Mouse (Mus musculus) left cerebral cortex, adult 2 months (tissue): Measurements from ENCODE around the gene Cers6. TPM values are rescaled to one million over a fixed set of nuclear protein-coding genes. Genes with fewer than 3 reads are reported as not detected.

Source experiments
- DNase-seq, 2 experiments: peaks; one replicate each; pipeline ENCODE4 v3.0.0; 2021 to 2022; ENCODE audit warnings: low spot score in 2 of 2, mixed read lengths in 1 of 2; ENCODE audit errors: extremely low spot score in 1 of 2
- H3K27ac ChIP-seq: fragments of 200-600 bp; 2 replicates; pipeline ENCODE4 v1.8.1; 2022
- H3K4me3 ChIP-seq: fragments of 200-600 bp; 2 replicates; pipeline ENCODE4 v1.8.1; 2022
- CTCF ChIP-seq: fragments of 200-600 bp; IDR thresholded peaks from 2 replicates; pipeline ENCODE4 v1.8.1; 2022; ENCODE audit warnings: antibody characterized with exemption, mild to moderate bottlenecking, moderate library complexity
- intact Hi-C: fragments of 180-260 bp; cut with DNase I; formaldehyde crosslinking; loops from one replicate; pipeline ENCODE4 v1.15.1; 2025
- total RNA-seq, 2 experiments: library from RNA; stranded (reverse); gene quantifications; 2 replicates each; pipeline ENCODE4 v1.2.3; 2021

Gene Cers6
- total RNA-seq, 2 experiments from 2014 or later, result 69.3 to 82.7 TPM

DNA sequence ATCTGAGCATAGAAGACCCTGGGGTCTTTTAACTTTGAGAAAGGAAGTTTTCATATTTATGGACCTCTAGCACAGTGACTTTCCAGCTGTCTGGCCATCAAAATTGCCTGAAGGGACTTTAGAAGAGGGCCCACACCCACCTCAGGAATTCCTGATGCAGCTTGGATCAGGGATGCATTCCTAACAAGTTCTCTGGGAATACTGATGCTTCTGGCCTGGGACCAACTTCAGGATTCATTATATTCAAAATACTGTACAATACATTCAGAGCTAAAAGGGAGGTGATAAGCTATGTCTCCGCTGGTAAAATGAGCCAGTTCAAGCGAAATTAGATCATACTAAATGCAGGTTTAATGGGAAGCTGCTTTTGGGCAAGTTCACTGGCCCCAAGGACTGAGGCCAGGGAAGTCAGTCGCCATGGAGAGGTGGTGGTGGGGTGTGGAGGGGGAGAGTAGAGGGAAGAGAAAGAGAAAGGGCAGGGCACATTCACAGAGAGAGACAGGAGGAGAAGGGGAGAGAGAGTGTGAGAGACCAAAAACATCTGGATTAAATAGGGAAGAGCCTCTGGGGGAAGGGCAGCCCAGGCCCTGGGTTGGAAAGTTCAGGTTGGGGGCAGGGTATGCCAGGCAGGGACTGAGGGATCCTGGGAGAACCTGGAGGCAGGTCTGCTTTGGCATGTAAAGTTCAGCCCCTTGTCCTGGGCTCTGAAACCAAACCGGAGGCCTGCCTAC lies 24.7 kb downstream of the Cers6 start:
- Histone ChIP-seq H3K4me3 (no peak overlapping the region), H3K27ac (no peak overlapping the region; the same call in 1 of the 2 replicates)
- TF ChIP-seq CTCF, result no peak
- intact Hi-C loops, result no loop called here
- no peak for DNase-seq

DNA sequence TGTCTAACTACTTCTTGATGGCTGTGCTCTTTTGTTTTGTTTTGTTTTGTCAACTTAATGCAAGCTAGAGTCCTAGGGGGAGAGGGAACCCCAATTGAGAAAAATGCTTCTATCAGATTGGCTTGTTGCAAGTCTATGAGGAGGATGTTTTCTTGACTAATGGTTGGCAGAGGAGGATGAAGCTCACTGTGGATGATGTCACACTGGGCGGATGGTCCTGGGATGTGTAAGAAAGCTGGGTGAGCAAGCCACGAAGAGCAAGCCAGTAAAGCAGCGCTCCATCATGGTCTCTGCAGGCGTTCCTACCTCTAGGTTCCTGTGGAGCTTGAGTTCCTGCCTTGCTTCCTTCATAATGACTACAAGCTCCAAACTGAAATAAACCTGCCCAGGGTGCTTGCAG lies 25.4 kb downstream of the Cers6 start:
- DNase-seq, result no peak
- no peak overlapping the region for H3K27ac ChIP-seq
- H3K4me3 ChIP-seq, result no peak overlapping the region
- no peak for TF ChIP-seq CTCF
- intact Hi-C loops, result no loop called here

DNA sequence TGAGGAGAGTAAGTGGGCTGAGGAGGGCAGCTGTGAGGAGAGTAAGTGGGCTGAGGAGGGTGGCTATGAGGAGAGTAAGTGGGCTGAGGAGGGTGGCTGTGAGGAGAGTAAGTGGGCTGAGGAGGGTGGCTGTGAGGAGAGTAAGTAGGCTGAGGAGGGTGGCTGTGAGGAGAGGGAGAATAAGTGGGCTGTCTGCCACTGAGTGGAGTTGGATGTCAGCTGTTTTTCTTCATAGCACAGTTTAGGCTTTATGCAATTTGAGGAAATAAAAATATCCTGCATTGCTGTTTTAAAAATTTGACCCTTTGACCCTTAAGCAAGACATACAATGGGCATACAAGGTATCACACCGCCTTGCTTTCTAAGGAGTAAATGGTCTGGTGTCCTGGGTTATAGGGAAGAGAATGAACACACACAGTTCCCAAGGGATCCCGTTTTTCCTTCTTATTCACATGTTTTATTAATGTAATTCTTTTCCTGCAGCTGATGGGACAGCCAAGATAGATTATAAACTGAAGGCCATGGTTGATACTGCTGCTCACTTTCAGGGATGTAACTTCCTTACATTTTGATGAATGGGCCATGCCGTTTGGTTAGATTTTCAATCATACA lies 27.0 kb downstream of the Cers6 start:
- intact Hi-C loops, result no loop called here
- TF ChIP-seq CTCF, result no peak
- Histone ChIP-seq H3K4me3 (no peak overlapping the region), H3K27ac (no peak overlapping the region)
- DNase-seq, result no peak

GRCm38 (mm10) chr2:68889661-68890170 lies 28.5 kb downstream of the Cers6 start:
- intact Hi-C loops, result no loop called here

GRCm38 (mm10) chr2:68892476-68892875 lies 31.2 kb downstream of the Cers6 start:
- no peak for TF ChIP-seq CTCF
- intact Hi-C loops, result no loop called here
- no peak overlapping the region for H3K27ac ChIP-seq
- no peak overlapping the region for H3K4me3 ChIP-seq
- DNase-seq, result no peak

More at GRCm38 (mm10) chr2:68889661-68890170, 28.5 kb downstream of the Cers6 start:
- Histone ChIP-seq H3K27ac (no peak overlapping the region), H3K4me3 (no peak overlapping the region)
- DNase-seq, result no peak
- no peak for TF ChIP-seq CTCF

DNA sequence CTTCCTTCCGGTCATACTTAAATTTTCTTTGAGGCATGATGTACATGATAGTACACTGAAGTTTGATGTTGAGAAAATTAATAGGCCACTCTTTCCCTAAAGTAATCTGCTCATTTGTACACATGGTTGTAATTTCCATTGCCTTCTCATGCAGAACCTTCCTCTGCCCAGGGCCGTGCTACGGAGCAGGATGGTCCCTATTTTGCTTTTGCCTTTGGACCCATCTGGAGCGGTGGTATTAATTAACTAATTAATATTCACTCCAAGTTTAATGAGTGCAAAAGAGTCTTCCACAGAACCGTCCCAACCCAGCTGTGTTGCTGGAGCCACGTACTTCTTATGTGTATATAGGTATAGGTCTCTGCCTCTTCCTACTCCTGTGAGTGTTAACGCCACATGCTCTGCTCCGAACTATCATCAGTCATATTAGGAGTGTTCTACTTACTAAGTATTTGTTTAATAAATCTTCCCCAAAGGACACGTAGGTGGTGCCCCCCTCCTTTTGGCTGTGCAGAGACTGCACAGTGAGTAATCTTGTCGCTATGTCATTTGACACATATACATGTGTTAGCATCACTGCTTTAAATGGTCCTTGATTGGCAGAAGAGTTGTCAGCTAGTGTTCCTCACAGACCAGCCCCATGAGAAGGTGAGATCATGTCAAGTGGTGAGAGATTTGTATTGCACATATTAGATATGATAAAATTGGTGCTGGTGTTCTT lies 34.0 kb downstream of the Cers6 start:
- no peak overlapping the region for H3K27ac ChIP-seq
- TF ChIP-seq CTCF, result no peak
- DNase-seq, result no peak
- intact Hi-C loops, result no loop called here
- H3K4me3 ChIP-seq, result no peak overlapping the region

- no peak for DNase-seq
- TF ChIP-seq CTCF, result no peak
- peak overlapping the region; percentile 30; the same call in 1 of the 2 replicates for H3K27ac ChIP-seq
- intact Hi-C loops, result loop anchor here (1.0 kb wide), 1 partner anchor 93 kb away; no protein-coding TSS in a partner anchor
- H3K4me3 ChIP-seq, result no peak overlapping the region
These were observed 35.0 kb downstream of the Cers6 start for GRCm38 (mm10) chr2:68896196-68896595.

DNA sequence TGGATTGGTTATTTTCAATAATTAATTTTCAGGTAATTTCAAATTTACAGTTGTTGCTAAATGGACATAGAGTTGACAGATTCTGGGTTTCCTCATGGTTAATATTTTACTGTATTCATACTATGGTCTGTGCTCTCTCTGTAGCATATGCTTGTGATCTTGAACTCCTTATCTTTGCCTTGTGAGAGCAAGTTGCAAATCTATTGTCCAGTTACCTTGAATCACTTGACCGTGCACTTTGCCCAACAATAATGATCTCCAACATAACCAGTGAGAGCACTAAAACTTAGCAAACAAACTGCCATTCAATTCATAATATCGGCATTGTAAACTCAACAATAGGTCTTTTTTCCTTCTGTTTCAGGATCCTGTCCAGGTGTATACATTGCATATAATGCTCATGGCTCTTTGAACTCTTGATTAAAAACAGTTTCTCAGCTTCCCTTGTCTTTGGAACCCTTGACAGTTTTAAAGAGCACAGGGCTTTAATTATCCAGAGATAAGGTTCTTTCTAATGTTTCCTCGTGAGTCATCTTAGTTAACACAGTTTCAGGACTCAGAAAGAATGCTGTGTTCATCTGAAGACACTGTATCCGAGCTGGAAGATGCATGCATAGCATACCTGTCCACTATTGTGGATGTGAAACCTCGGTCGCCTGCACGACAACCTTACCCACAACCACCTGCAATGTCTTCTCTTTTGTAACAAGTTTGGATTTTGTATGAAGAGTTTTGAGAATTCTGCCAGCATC lies 38.7 kb downstream of the Cers6 start:
- Histone ChIP-seq H3K4me3 (no peak overlapping the region), H3K27ac (no peak overlapping the region)
- intact Hi-C loops, result no loop called here
- DNase-seq, result no peak
- TF ChIP-seq CTCF, result no peak

DNA sequence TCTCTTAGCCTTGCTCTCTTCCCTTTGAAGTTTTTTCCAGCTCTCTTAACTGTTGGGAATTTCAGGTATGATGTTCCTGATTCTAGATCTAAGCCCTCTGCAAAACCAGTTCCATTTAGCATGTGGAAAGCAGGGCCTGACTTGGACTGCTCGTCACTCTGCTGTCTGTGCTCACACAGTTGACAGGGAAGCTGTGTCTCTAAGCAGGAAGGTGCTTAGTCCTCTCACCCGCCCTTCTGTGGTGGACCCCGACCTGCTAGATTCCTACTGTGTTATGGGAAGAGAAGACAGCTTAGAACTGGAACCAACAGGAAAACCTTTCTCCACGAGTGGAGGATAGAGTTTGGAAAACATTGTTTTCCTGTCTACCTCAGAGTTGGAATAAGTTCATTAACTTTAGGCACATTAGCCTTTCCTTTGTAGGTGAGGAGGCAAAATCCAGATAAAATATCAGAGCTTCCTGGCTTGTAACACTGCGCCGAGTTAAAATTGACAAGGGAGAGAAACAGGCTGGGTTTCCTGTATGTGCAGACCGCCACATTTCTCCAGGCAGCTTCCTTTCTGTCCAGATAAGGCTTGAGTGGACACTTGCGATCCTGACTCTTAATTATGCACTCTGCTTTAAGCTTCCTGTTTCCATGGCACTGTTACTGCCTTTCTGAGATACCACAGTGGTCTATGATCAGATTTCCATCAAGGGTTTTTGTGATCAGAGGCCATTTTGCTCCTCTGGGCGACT lies 39.6 kb downstream of the Cers6 start:
- intact Hi-C loops, result no loop called here
- Histone ChIP-seq H3K4me3 (no peak overlapping the region), H3K27ac (no peak overlapping the region)
- TF ChIP-seq CTCF, result no peak
- DNase-seq, result no peak

DNA sequence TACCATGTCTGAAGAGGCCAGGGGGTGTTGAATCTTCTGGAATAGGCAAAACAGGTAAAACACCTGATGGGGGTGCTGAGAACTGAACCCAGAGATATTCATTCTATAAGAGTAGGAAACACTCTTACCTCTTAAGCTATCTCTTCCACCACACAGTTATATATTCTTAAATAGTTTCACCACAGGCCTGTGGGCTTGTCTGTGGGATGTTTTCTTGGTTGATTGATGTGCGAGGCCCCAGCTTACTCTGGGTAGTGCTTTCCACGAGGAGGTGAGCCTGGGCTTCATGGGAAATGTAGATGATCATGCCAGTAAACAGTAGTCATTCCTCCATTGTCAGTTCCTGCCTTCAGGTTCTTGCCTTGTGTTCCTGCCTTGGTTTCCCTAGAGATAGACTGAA lies 40.5 kb downstream of the Cers6 start:
- no peak overlapping the region for H3K27ac ChIP-seq
- TF ChIP-seq CTCF, result no peak
- H3K4me3 ChIP-seq, result no peak overlapping the region
- intact Hi-C loops, result no loop called here
- no peak for DNase-seq

- no peak for TF ChIP-seq CTCF
- Histone ChIP-seq H3K4me3 (no peak overlapping the region), H3K27ac (no peak overlapping the region)
- DNase-seq, result no peak
- intact Hi-C loops, result no loop called here
These were observed 41.3 kb downstream of the Cers6 start for GRCm38 (mm10) chr2:68902546-68902945.
